Mouse (Mus musculus) midbrain, embryonic 15.5 days (tissue): ENCODE data around the gene Aplp1. TPM values are rescaled to one million over a fixed set of nuclear protein-coding genes. Genes with fewer than 3 reads are reported as not detected.

Experiments
- ATAC-seq: fragments of 200-750 bp; cut with Nextera tagmentation; replicated peaks from 2 replicates; pipeline ENCODE4 v1.8.0; 2017; ENCODE audit warnings: moderate TSS enrichment
- H3K27ac ChIP-seq: fragments of 300-500 bp; sonication (generic); 2 replicates; pipeline ENCODE4 v1.5.1; 2015; ENCODE audit warnings: mild to moderate bottlenecking, inconsistent platforms
- H3K27me3 ChIP-seq: fragments of 300-500 bp; sonication (generic); replicated peaks from 2 replicates; pipeline ENCODE4 v1.6.1; 2015; ENCODE audit warnings: inconsistent platforms
- H3K36me3 ChIP-seq: fragments of 300-500 bp; sonication (generic); replicated peaks from 2 replicates; pipeline ENCODE4 v1.6.1; 2015; ENCODE audit warnings: inconsistent platforms
- H3K4me1 ChIP-seq: fragments of 300-500 bp; sonication (generic); 2 replicates; pipeline ENCODE4 v1.6.1; 2015; ENCODE audit warnings: inconsistent platforms
- H3K4me2 ChIP-seq: fragments of 300-500 bp; sonication (generic); 2 replicates; pipeline ENCODE4 v1.6.1; 2015; ENCODE audit warnings: inconsistent platforms, mild to moderate bottlenecking, moderate library complexity
- H3K4me3 ChIP-seq: fragments of 300-500 bp; sonication (generic); 2 replicates; pipeline ENCODE4 v1.5.1; 2015; ENCODE audit warnings: mild to moderate bottlenecking, inconsistent platforms
- H3K9ac ChIP-seq: fragments of 300-500 bp; sonication (generic); 2 replicates; pipeline ENCODE4 v1.6.1; 2015; ENCODE audit warnings: mild to moderate bottlenecking, inconsistent platforms
- H3K9me3 ChIP-seq: fragments of 300-500 bp; sonication (generic); 2 replicates; pipeline ENCODE4 v1.6.1; 2016; ENCODE audit warnings: inconsistent platforms
- WGBS: fragments of 180-500 bp; shearing (Covaris S2); methylation state at CpG from one replicate; pipeline ENCODE4 v1.1.7; 2015; ENCODE audit warnings: mixed read lengths; 5-methylcytosine and 5-hydroxymethylcytosine counted together
- polyA plus RNA-seq: library from polyadenylated mRNA; unstranded; fragments of >200 nt; fragmentation: Nextera tagmentation; extraction: Ambion mirVana; gene quantifications from 2 replicates; pipeline ENCODE4 v1.2.1, GENCODE M21; 2015

Aplp1 gene
- polyA plus RNA-seq, 1 experiment from 2014 or later = 790 TPM

GRCm38 (mm10) chr7:30421175-30421889, 24.0 kb downstream of the Aplp1 start, which contains the start of gene Nfkbid:
Nfkbid (plus strand) TSS chr7:30421732.
- Histone ChIP-seq H3K4me2 (peak within 1 kb of the TSS; percentile 95), H3K9me3 (no peaks in the 10 kb centered on the region), H3K4me3 (peak within 1 kb of the TSS; percentile 61), H3K36me3 (peaks cover 5% of the 10 kb centered on the region; the same call in 1 of the 2 replicates), H3K9ac (peak within 1 kb of the TSS; percentile 58), H3K27ac (peak within 1 kb of the TSS; percentile 54), H3K4me1 (peaks cover 18% of the 10 kb centered on the region), H3K27me3 (no peaks in the 10 kb centered on the region)
- WGBS = 11% methylated on average over 31 of the region's 31 CpGs
- peak; percentile 19 for ATAC-seq

DNA sequence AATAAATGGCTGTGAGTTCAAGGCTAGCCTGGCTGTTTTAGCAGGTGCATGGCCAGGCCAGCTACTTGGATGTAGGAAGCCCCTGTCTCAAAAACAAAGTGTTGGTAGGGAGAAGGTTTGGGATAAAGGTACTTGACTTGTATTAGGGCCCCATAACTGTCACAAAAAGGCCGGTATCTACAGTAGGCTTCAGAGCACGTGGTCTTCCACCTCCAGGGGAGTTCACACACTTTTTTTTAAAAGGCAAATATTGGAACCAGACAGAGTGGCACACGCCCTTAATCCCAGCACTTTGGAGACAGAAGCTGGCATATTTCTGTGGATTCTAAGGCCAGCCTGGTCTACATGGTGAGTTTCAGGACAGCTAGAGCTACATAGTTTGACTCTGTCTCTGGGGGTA, 24.7 kb downstream of the Aplp1 start:
- H3K4me2 ChIP-seq = 0 out of 2 replicates have a peak overlapping the region, but pooled peaks have one; percentile 95
- peaks cover 18% of the 10 kb centered on the region for H3K4me1 ChIP-seq
- WGBS = 90% methylated on average over 3 of the region's 3 CpGs
- H3K9ac ChIP-seq = no peak overlapping the region
- no peaks in the 10 kb centered on the region for H3K36me3 ChIP-seq
- ATAC-seq = no peak
- no peak overlapping the region for H3K4me3 ChIP-seq
- no peaks in the 10 kb centered on the region for H3K27me3 ChIP-seq
- H3K9me3 ChIP-seq = no peaks in the 10 kb centered on the region
- H3K27ac ChIP-seq = no peak overlapping the region

DNA sequence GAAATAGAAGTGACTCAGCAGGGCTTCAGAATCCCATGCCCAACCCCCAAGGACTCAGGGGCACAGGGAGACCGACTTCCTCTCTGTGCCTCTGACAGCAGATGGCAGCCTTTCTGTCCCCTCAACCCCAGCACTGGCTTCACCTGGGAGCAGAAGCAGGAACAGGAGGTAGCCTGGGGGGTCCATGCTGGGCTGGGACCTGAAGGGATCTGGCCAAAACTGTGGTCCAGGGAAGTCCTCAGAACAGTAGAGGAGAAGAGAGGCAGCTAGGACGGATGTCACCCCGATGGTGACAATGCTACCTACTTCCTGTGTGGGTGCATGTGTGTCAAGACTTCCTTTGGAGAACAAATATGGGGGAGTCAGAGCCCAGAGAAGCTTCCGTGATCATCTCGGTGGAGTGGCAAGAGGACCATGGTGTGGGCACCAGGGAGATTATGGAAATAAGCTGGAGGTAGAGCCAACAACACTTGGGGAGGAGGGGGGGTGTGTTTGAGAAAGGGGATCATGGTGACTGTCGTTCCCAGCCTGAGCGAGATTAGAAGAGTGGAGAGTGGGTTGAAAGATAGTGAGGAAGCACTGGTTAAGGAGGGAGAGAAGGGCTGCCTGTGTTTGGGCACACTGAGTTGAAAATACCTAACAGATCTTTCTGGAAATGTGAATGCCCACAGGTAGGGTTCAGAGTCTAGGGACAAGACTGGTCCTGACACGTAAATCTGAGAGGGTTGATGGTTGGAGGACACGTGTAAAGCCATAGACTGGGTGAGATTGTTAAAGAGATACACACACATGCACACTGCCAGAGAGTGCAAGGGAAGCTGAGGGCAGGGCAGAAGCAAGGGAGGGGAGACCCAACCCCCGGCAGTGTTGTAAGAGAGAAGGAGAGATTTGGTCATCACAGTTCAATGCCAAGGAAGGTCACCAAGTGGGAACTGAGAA, 25.5 kb downstream of the Aplp1 start, which contains the start of gene Hcst:
TSS of gene Hcst (minus strand) at position 294 of the 939 bp plus-strand sequence.
- Histone ChIP-seq H3K27me3 (no peaks in the 10 kb centered on the region), H3K4me1 (peaks cover 18% of the 10 kb centered on the region), H3K9ac (no peak within 1 kb of the TSS), H3K4me2 (no peak within 1 kb of the TSS), H3K27ac (no peak within 1 kb of the TSS), H3K4me3 (no peak within 1 kb of the TSS), H3K9me3 (no peaks in the 10 kb centered on the region), H3K36me3 (no peaks in the 10 kb centered on the region)
- 75% methylated on average over 10 of the region's 10 CpGs for WGBS
- no peak for ATAC-seq

- H3K4me3 ChIP-seq = no peak overlapping the region
- no peaks in the 10 kb centered on the region for H3K9me3 ChIP-seq
- no peak overlapping the region for H3K27ac ChIP-seq
- no peaks in the 10 kb centered on the region for H3K36me3 ChIP-seq
- H3K9ac ChIP-seq = no peak overlapping the region
- H3K27me3 ChIP-seq = no peaks in the 10 kb centered on the region
- WGBS = 81% methylated on average over 9 of the region's 9 CpGs
- no peak overlapping the region for H3K4me2 ChIP-seq
- no peak for ATAC-seq
- H3K4me1 ChIP-seq = peaks cover 11% of the 10 kb centered on the region
These were observed 27.5 kb downstream of the Aplp1 start for GRCm38 (mm10) chr7:30417856-30418255.

GRCm38 (mm10) chr7:30413596-30413995, 31.7 kb downstream of the Aplp1 start, which contains the start of gene Tyrobp:
Tyrobp (plus strand) TSS chr7:30413760.
- no peaks in the 10 kb centered on the region for H3K36me3 ChIP-seq
- WGBS = 74% methylated on average over 5 of the region's 5 CpGs
- no peak within 1 kb of the TSS for H3K9ac ChIP-seq
- H3K4me3 ChIP-seq = no peak within 1 kb of the TSS
- no peak within 1 kb of the TSS for H3K27ac ChIP-seq
- no peaks in the 10 kb centered on the region for H3K9me3 ChIP-seq
- no peak for ATAC-seq
- no peaks in the 10 kb centered on the region for H3K4me1 ChIP-seq
- no peaks in the 10 kb centered on the region; the same call in 1 of the 2 replicates for H3K27me3 ChIP-seq
- no peak within 1 kb of the TSS for H3K4me2 ChIP-seq

DNA sequence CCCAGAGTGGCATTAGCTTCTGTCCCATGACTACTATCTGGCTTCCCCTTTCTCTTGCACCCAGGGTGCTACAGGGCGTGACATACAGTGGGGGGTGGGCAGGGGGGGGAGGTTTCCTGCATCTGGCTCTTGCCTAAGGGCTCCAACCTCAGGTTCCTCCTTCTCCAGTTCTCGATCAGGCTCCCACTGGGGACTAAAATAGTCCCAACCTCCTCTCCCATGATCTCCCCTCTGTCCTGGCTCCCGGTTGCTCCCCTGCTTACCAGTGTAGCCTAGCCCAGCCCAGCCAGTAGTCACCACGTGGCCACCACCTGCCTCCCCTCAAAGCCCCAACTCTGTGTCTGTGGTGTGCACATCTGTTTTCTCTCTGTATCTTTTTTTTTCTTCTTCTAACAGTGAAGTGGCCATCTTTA, 32.6 kb downstream of the Aplp1 start:
- ATAC-seq = no peak
- no peaks in the 10 kb centered on the region for H3K4me1 ChIP-seq
- 63% methylated on average over 4 of the region's 4 CpGs for WGBS
- H3K9me3 ChIP-seq = no peaks in the 10 kb centered on the region
- H3K4me2 ChIP-seq = no peak overlapping the region
- no peaks in the 10 kb centered on the region; the same call in 1 of the 2 replicates for H3K27me3 ChIP-seq
- H3K4me3 ChIP-seq = no peak overlapping the region
- no peaks in the 10 kb centered on the region for H3K36me3 ChIP-seq
- no peak overlapping the region for H3K9ac ChIP-seq
- H3K27ac ChIP-seq = no peak overlapping the region

- no peaks in the 10 kb centered on the region for H3K4me1 ChIP-seq
- ATAC-seq = no peak
- H3K4me2 ChIP-seq = no peak overlapping the region
- H3K4me3 ChIP-seq = no peak overlapping the region
- H3K9ac ChIP-seq = no peak overlapping the region
- no peaks in the 10 kb centered on the region for H3K36me3 ChIP-seq
- H3K9me3 ChIP-seq = no peaks in the 10 kb centered on the region
- no peak overlapping the region for H3K27ac ChIP-seq
- no peaks in the 10 kb centered on the region; the same call in 1 of the 2 replicates for H3K27me3 ChIP-seq
- 78% methylated on average over 3 of the region's 3 CpGs for WGBS
These were observed 34.3 kb downstream of the Aplp1 start for GRCm38 (mm10) chr7:30411023-30411422.

DNA sequence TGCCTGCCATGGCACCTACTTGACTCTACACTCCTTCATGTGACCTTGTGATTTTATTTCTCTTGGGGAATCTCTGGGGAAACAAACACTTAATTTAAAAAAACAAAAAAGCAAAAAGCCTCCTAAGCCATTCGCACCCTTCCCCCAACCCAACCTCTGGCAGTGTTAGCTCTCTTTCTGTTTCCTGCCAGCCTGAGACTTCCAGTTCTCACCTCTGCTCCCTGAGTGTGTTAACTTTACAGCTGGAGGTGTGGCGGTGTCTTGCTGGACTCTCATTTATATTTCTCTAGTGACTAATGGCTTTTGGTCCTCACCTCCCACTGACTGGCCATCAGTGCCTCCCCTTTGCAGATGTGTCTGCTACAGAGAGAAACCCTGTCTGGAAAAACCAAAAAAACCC, 35.5 kb downstream of the Aplp1 start:
- ATAC-seq = no peak
- Histone ChIP-seq H3K4me1 (no peaks in the 10 kb centered on the region), H3K9me3 (no peaks in the 10 kb centered on the region), H3K36me3 (no peaks in the 10 kb centered on the region), H3K27me3 (no peaks in the 10 kb centered on the region; the same call in 1 of the 2 replicates), H3K4me3 (no peak overlapping the region), H3K27ac (no peak overlapping the region), H3K9ac (no peak overlapping the region), H3K4me2 (no peak overlapping the region)
- WGBS = 80% methylated on average over 2 of the region's 2 CpGs

DNA sequence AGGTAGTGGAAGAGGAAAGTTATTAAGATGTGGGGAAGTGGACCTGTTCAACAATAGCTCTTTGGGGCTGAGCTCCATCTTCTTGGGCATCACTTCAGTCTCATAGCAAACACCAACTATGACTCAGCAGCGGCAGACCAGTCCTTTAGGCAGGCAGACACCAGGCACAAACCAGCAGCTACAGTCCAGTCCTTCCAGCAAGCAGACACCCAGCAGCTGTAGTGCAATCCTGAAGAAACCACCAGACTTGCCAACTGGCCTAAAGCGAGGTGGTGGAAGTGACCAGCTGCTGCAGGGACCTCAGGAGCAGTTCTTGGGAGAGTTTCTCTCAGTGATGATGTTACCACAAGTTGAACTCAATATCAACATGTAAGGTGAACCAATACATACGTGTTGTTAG, 36.7 kb downstream of the Aplp1 start:
- no peaks in the 10 kb centered on the region for H3K4me1 ChIP-seq
- H3K27ac ChIP-seq = no peak overlapping the region
- no peak overlapping the region for H3K4me3 ChIP-seq
- H3K36me3 ChIP-seq = no peaks in the 10 kb centered on the region
- H3K9me3 ChIP-seq = no peaks in the 10 kb centered on the region
- ATAC-seq = no peak
- H3K9ac ChIP-seq = no peak overlapping the region
- H3K4me2 ChIP-seq = no peak overlapping the region
- WGBS = 88% methylated on average over 3 of the region's 3 CpGs
- no peaks in the 10 kb centered on the region; the same call in 1 of the 2 replicates for H3K27me3 ChIP-seq

GRCm38 (mm10) chr7:30402343-30402742, 43.0 kb downstream of the Aplp1 start:
- 0 out of 2 replicates have a peak, but pooled peaks cover 2% of the 10 kb centered on the region for H3K4me1 ChIP-seq
- no peak for ATAC-seq

GRCm38 (mm10) chr7:30399671-30400070, 45.7 kb downstream of the Aplp1 start:
- Histone ChIP-seq H3K27ac (no peak overlapping the region), H3K4me1 (0 out of 2 replicates have a peak, but pooled peaks cover 2% of the 10 kb centered on the region), H3K4me2 (no peak overlapping the region), H3K36me3 (no peaks in the 10 kb centered on the region), H3K9ac (no peak overlapping the region), H3K27me3 (no peaks in the 10 kb centered on the region), H3K4me3 (no peak overlapping the region), H3K9me3 (no peaks in the 10 kb centered on the region)
- 55% methylated on average over 7 of the region's 7 CpGs for WGBS
- no peak for ATAC-seq

More at GRCm38 (mm10) chr7:30402343-30402742, 43.0 kb downstream of the Aplp1 start:
- Histone ChIP-seq H3K36me3 (no peaks in the 10 kb centered on the region), H3K27ac (no peak overlapping the region), H3K4me2 (no peak overlapping the region), H3K9ac (no peak overlapping the region), H3K9me3 (no peaks in the 10 kb centered on the region), H3K4me3 (no peak overlapping the region), H3K27me3 (no peaks in the 10 kb centered on the region)
- 73% methylated on average over 4 of the region's 4 CpGs for WGBS

GRCm38 (mm10) chr7:30394871-30395270, 50.5 kb downstream of the Aplp1 start:
- H3K9ac ChIP-seq = no peak overlapping the region
- H3K4me2 ChIP-seq = no peak overlapping the region
- no peaks in the 10 kb centered on the region for H3K36me3 ChIP-seq
- no peak for ATAC-seq
- no peaks in the 10 kb centered on the region for H3K9me3 ChIP-seq
- WGBS = 32% methylated on average over 2 of the region's 2 CpGs
- no peak overlapping the region for H3K27ac ChIP-seq
- no peak overlapping the region for H3K4me3 ChIP-seq
- 0 out of 2 replicates have a peak, but pooled peaks cover 2% of the 10 kb centered on the region for H3K4me1 ChIP-seq
- 0 out of 2 replicates have a peak, but pooled peaks cover 4% of the 10 kb centered on the region for H3K27me3 ChIP-seq
